Mouse (Mus musculus) forebrain, postnatal 0 days (tissue): ENCODE results near the gene Gm3646. TPM values are rescaled to one million over a fixed set of nuclear protein-coding genes. Genes with fewer than 3 reads are reported as not detected.

Experiments used
- ATAC-seq: fragments of 200-750 bp; cut with Nextera tagmentation; 2 replicates; pipeline ENCODE4 v1.8.0; 2017; ENCODE audit warnings: mild to moderate bottlenecking, moderate library complexity
- DNase-seq: peaks from one replicate; pipeline ENCODE4 v3.0.0-alpha.2; 2015
- H3K27ac ChIP-seq: fragments of 300-500 bp; sonication (generic); 2 replicates; pipeline ENCODE4 v1.5.1; 2014; ENCODE audit warnings: low read depth, mild to moderate bottlenecking, antibody characterized with exemption, low read length, moderate library complexity, mixed read lengths
- H3K27me3 ChIP-seq: fragments of 300-500 bp; sonication (generic); 2 replicates; pipeline ENCODE4 v1.6.1; 2014; ENCODE audit warnings: mild to moderate bottlenecking, low read length, mixed read lengths; ENCODE audit not compliant: insufficient read depth
- H3K36me3 ChIP-seq: fragments of 300-500 bp; sonication (generic); 2 replicates; pipeline ENCODE4 v1.6.1; 2014; ENCODE audit warnings: mild to moderate bottlenecking, moderate library complexity; ENCODE audit not compliant: insufficient read depth
- H3K4me1 ChIP-seq: fragments of 300-500 bp; sonication (generic); 2 replicates; pipeline ENCODE4 v1.6.1; 2014; ENCODE audit warnings: antibody characterized with exemption; ENCODE audit not compliant: insufficient read depth
- H3K4me2 ChIP-seq: fragments of 300-500 bp; sonication (generic); 2 replicates; pipeline ENCODE4 v1.6.1; 2014; ENCODE audit warnings: low read depth, mild to moderate bottlenecking, moderate library complexity
- H3K4me3 ChIP-seq: fragments of 300-500 bp; sonication (generic); 2 replicates; pipeline ENCODE4 v1.5.1; 2014; ENCODE audit warnings: low read depth, low read length, mixed read lengths
- H3K9ac ChIP-seq: fragments of 300-500 bp; sonication (generic); 2 replicates; pipeline ENCODE4 v1.6.1; 2014; ENCODE audit warnings: mild to moderate bottlenecking
- H3K9me3 ChIP-seq: fragments of 300-500 bp; sonication (generic); 2 replicates; pipeline ENCODE4 v1.6.1; 2016; ENCODE audit warnings: low read length
- CTCF ChIP-seq: sonication (generic); IDR thresholded peaks from 2 replicates; pipeline ENCODE4 v1.5.1; 2016; ENCODE audit warnings: antibody characterized with exemption, control low read depth, low read depth
- WGBS: fragments of 180-500 bp; shearing (Covaris S2); extraction: QIAGEN DNeasy Blood & Tissue Kit; methylation state at CpG from one replicate; pipeline ENCODE4 v1.1.7; 2014; 5-methylcytosine and 5-hydroxymethylcytosine counted together
- polyA plus RNA-seq: library from polyadenylated mRNA; unstranded; fragments of >200 nt; fragmentation: Nextera tagmentation; extraction: Ambion mirVana; gene quantifications from 2 replicates; pipeline ENCODE4 v1.2.1, GENCODE M21; 2015
- total RNA-seq: library from RNA; depleted of rRNA; stranded (reverse); fragments of >200 nt; gene quantifications from 2 replicates; pipeline ENCODE4 v1.2.3, GENCODE M21; 2014; rRNA removed

Gene Gm3646
- not detected in 2 replicates for total RNA-seq
- not detected in 2 replicates for polyA plus RNA-seq

DNA sequence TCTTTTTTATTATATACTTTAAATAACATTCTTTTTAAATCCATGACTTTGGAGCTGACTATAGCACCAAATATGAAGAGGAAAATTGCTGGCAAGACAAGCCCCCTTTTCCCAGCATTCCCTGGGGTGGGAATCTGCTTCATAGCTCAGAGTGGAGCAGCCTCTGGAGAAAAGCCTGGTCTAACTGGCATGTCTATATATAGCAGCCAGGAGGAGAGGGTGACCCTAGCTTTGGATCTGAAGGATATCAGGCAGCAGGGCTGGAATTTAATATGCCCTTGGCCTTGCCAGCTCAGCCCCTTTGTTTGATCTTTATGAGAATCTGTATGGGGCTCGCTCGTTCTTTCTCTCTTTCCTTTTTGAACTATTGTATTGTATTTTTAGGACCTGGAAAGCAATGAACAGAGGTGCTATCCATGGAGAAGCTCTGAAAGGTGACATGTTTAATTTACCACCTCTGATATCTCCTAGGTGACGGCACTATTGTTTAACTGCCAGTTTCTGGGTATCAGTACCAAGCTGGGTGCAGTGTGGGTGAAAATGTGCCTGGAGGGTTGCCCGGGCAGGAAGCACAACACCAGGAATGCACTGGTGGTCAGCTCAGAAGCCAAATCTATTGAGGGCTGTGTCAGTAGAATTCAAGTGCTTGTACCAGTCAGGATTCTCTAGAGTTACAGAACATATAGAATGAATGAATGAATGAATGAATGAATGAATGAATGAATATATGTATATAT is at the start of gene Gm3646:
Gene Gm3646, minus strand, starts transcription at position 90 of the 737 bp plus-strand sequence.
- Histone ChIP-seq H3K27me3 (no peaks in the 10 kb centered on the region), H3K36me3 (no peaks in the 10 kb centered on the region), H3K9me3 (no peaks in the 10 kb centered on the region), H3K4me3 (no peak within 1 kb of the TSS), H3K4me2 (no peak within 1 kb of the TSS), H3K27ac (no peak within 1 kb of the TSS), H3K9ac (no peak within 1 kb of the TSS), H3K4me1 (0 out of 2 replicates have a peak, but pooled peaks cover 7% of the 10 kb centered on the region)
- peak; percentile 35 for DNase-seq
- no peak for TF ChIP-seq CTCF
- WGBS = 35% methylated on average over 4 of the region's 4 CpGs
- peak; percentile 59 for ATAC-seq

DNA sequence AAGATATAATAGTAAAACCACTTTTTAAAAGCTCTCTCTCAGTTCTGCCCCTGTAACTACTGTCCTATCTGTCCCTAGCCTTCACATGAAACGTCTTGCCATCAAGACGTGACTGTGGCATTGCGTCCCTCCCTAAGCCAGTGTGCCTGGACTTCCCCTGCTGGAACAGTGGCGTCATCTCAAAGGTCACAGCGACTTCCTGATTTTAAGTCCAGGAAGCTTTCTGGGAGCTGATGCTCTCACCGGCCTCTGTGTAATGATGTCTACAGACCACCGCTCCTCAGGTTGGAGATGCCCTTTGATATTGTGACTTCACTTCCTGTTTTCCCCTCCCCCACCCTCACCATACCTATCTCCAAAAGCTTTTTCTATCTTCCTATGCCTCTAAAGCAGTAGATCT is 41.9 kb upstream of the Gm3646 start:
- Histone ChIP-seq H3K4me3 (no peak overlapping the region), H3K9ac (no peak overlapping the region), H3K27ac (no peak overlapping the region), H3K9me3 (no peaks in the 10 kb centered on the region), H3K4me2 (no peak overlapping the region), H3K4me1 (no peaks in the 10 kb centered on the region), H3K27me3 (no peaks in the 10 kb centered on the region), H3K36me3 (no peaks in the 10 kb centered on the region)
- ATAC-seq = no peak
- WGBS = 86% methylated on average over 7 of the region's 7 CpGs
- no peak for DNase-seq
- TF ChIP-seq CTCF = no peak

DNA sequence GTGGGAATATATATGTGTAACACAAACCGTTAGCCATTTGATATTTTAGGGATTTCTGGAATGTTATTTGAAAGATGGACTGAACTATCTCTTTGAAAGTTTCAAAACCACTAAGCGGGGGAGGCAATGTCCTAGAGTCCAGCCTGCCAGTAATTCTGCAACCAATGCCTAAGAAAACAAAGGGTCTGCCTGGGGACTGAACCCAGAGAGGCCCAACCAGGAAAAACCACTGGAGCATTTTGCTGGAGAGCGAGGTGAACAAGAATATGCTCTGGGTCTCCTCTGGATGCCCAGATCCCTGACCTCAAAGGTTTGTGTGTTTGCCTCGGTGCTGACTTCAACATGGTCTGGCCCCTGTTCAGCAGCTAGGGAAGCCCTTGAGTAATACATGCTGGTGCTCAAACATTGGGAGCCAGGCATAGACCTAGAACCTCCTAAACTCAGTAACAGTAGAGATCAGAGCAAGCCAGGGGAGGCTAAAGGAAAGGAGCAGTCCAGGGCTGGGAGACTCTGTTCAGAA is 41.0 kb upstream of the Gm3646 start:
- Histone ChIP-seq H3K9ac (no peak overlapping the region), H3K27ac (no peak overlapping the region), H3K4me1 (no peaks in the 10 kb centered on the region), H3K4me3 (no peak overlapping the region), H3K9me3 (no peaks in the 10 kb centered on the region), H3K4me2 (no peak overlapping the region), H3K36me3 (no peaks in the 10 kb centered on the region), H3K27me3 (no peaks in the 10 kb centered on the region)
- no peak for TF ChIP-seq CTCF
- WGBS = 74% methylated on average over 4 of the region's 4 CpGs
- ATAC-seq = no peak
- no peak for DNase-seq

DNA sequence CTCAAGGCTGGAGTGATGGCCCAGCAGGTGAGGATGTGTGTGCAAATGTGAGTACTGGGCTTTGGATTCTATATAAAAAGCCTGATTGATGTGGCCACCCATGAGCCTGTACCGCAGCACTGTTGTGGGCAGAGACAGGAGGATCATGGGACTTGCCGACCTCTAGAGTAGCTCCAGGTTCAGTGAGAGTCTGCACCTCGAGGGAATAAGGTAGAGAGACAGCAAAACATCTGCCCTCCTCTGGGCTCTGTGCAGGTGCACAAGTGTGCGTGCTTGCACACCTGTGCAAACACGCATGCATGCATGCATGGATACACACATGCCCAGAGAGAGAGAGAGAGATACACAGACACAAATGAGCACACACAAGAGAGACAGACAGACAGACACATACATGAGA is 38.2 kb upstream of the Gm3646 start:
- ATAC-seq (no peak), DNase-seq (no peak)
- no peaks in the 10 kb centered on the region for H3K27me3 ChIP-seq
- no peak overlapping the region for H3K4me3 ChIP-seq
- H3K4me1 ChIP-seq = no peaks in the 10 kb centered on the region
- no peak for TF ChIP-seq CTCF
- no peak overlapping the region for H3K9ac ChIP-seq
- H3K27ac ChIP-seq = no peak overlapping the region
- H3K36me3 ChIP-seq = no peaks in the 10 kb centered on the region
- 83% methylated on average over 5 of the region's 5 CpGs for WGBS
- no peak overlapping the region for H3K4me2 ChIP-seq
- H3K9me3 ChIP-seq = no peaks in the 10 kb centered on the region

DNA sequence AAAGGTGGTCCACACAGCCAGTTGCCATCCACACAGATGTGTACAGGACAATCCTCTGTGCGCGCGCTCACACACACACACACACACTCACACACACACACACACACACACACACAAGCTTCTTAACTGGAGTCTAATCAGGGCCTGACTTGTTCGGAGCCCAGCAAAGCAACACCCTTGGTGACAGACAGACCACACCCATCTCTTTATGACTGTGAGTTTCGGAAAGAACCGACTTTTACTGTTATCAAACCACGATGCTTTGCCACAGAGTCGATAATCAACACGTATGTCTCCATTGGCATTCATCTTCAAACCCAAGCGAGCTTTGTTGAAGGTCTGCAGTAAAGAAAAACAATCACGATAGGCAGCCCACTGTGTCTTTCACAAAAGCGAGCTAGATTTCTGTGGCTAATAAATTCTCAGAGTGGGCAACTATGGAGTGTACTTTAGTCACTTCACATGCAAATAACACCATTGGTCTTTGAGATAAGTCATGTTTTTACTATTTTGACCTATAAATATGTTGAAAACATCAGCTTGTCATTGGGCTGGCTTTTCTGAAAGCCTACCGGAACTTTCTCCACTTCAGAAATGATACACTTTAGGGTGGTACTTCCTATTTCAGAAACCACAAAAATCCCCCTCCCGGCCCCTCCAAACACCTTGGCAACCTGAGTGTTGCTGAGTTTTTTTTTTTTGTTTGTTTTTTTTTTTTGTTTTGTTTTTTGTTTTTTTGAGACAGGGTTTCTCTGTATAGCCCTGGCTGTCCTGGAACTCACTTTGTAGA is 37.3 kb upstream of the Gm3646 start:
- DNase-seq = no peak
- WGBS = 88% methylated on average over 14 of the region's 14 CpGs
- TF ChIP-seq CTCF = no peak
- no peaks in the 10 kb centered on the region for H3K9me3 ChIP-seq
- no peaks in the 10 kb centered on the region for H3K27me3 ChIP-seq
- H3K9ac ChIP-seq = no peak overlapping the region
- no peak overlapping the region for H3K4me2 ChIP-seq
- no peak overlapping the region for H3K4me3 ChIP-seq
- ATAC-seq = no peak
- no peaks in the 10 kb centered on the region for H3K4me1 ChIP-seq
- H3K36me3 ChIP-seq = no peaks in the 10 kb centered on the region
- no peak overlapping the region for H3K27ac ChIP-seq

DNA sequence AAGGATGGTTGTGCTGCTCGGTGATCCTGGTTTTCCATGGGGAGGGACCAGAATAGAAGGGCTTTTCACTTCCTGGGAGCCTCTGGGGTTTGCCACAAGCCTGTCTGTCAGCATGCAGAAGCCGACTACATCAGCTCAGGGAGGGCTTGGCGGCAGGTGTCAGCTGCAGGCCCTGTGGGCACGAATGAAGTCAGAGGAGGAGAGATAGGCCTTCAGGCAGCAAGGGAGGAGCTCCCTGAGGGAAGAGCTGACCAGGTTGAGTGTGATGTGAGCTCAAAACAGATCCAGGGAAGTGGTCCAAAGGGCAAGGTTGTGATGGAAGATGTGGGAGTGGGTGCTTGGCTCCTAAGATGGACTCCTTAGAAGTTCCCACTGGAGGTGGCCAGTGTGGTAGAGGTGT is 35.7 kb upstream of the Gm3646 start:
- WGBS = 69% methylated on average over 4 of the region's 4 CpGs
- ATAC-seq = no peak
- no peak overlapping the region for H3K27ac ChIP-seq

DNA sequence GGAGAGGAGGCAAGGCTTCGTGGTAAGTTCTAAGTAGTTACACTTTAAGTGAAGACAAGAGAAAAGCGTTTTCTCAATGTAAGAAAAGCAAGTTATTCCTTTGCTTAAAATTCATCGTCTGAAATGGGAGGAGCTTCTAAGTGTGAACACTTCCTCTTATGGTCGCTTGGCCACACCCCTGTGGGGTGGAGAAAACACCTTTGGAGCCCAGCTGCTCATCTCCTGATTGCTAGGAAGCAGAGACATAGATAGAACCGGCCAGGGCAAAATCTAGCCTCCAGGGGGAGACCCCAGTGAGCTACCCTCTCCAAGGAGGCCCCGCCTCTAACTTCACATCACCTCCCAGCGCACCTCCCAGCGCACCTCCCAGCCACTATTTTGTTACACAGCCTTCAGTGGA is 34.7 kb upstream of the Gm3646 start:
- Histone ChIP-seq H3K27ac (no peak overlapping the region), H3K9me3 (no peaks in the 10 kb centered on the region), H3K4me3 (no peak overlapping the region), H3K4me2 (no peak overlapping the region), H3K4me1 (no peaks in the 10 kb centered on the region), H3K36me3 (no peaks in the 10 kb centered on the region), H3K27me3 (no peaks in the 10 kb centered on the region), H3K9ac (no peak overlapping the region)
- ATAC-seq = no peak
- no peak for TF ChIP-seq CTCF
- WGBS = 65% methylated on average over 8 of the region's 8 CpGs
- DNase-seq = no peak

More for the DNA sequence above, 35.7 kb upstream of the Gm3646 start:
- no peak overlapping the region for H3K9ac ChIP-seq
- no peaks in the 10 kb centered on the region for H3K9me3 ChIP-seq
- no peak overlapping the region for H3K4me2 ChIP-seq
- TF ChIP-seq CTCF = no peak
- no peaks in the 10 kb centered on the region for H3K4me1 ChIP-seq
- H3K36me3 ChIP-seq = no peaks in the 10 kb centered on the region
- H3K27me3 ChIP-seq = no peaks in the 10 kb centered on the region
- no peak overlapping the region for H3K4me3 ChIP-seq
- no peak for DNase-seq
